Mouse (Mus musculus) heart, postnatal 0 days (tissue): ENCODE results near the gene Tbrg4. TPM values are rescaled to one million over a fixed set of nuclear protein-coding genes. Genes with fewer than 3 reads are reported as not detected.
A peak's percentile ranks its signal among the peaks of the same experiment; 100 is the strongest.

Source experiments
- ATAC-seq: fragments of 200-750 bp; cut with Nextera tagmentation; 2 replicates; pipeline ENCODE4 v1.8.0; 2017; ENCODE audit warnings: low read depth, moderate number of reproducible peaks, moderate library complexity; ENCODE audit not compliant: insufficient read depth
- DNase-seq: peaks from one replicate; pipeline ENCODE4 v3.0.0-alpha.2; 2016; ENCODE audit warnings: low spot score
- H3K27ac ChIP-seq: fragments of 300-500 bp; sonication (generic); 2 replicates; pipeline ENCODE4 v1.5.1; 2014; ENCODE audit warnings: low read depth, mild to moderate bottlenecking
- H3K27me3 ChIP-seq: fragments of 300-500 bp; sonication (generic); 2 replicates; pipeline ENCODE4 v1.6.1; 2014; ENCODE audit warnings: low read length, mixed read lengths; ENCODE audit not compliant: control insufficient read depth, insufficient read depth
- H3K36me3 ChIP-seq: fragments of 300-500 bp; sonication (generic); replicated peaks from 2 replicates; pipeline ENCODE4 v1.6.1; 2014; ENCODE audit warnings: low read length, mixed read lengths; ENCODE audit not compliant: control insufficient read depth, insufficient read depth
- H3K4me1 ChIP-seq: fragments of 300-500 bp; sonication (generic); 2 replicates; pipeline ENCODE4 v1.6.1; 2014; ENCODE audit warnings: antibody characterized with exemption; ENCODE audit not compliant: control insufficient read depth, insufficient read depth
- H3K4me2 ChIP-seq: fragments of 300-500 bp; sonication (generic); 2 replicates; pipeline ENCODE4 v1.6.1; 2014; ENCODE audit warnings: low read depth, mild to moderate bottlenecking, low read length, moderate library complexity
- H3K4me3 ChIP-seq: fragments of 300-500 bp; sonication (generic); 2 replicates; pipeline ENCODE4 v1.5.1; 2014; ENCODE audit warnings: low read depth, low read length
- H3K9ac ChIP-seq: fragments of 300-500 bp; sonication (generic); replicated peaks from 2 replicates; pipeline ENCODE4 v1.6.1; 2014; ENCODE audit warnings: low read depth, low read length, mixed read lengths
- H3K9me3 ChIP-seq: fragments of 300-500 bp; sonication (generic); replicated peaks from 2 replicates; pipeline ENCODE4 v1.6.1; 2016; ENCODE audit warnings: low read length; ENCODE audit not compliant: control insufficient read depth
- CTCF ChIP-seq: IDR thresholded peaks from 2 replicates; pipeline ENCODE4 v1.5.1; 2016; ENCODE audit warnings: antibody characterized with exemption, control low read depth, low read depth
- EP300 ChIP-seq: IDR thresholded peaks from 2 replicates; pipeline ENCODE4 v1.6.1; 2016; ENCODE audit warnings: antibody characterized with exemption, low read depth
- WGBS: fragments of 180-500 bp; shearing (Covaris S2); extraction: QIAGEN DNeasy Blood & Tissue Kit; methylation state at CpG from one replicate; pipeline ENCODE4 v1.1.7; 2014; 5-methylcytosine and 5-hydroxymethylcytosine counted together
- polyA plus RNA-seq: library from polyadenylated mRNA; unstranded; fragments of >200 nt; fragmentation: Nextera tagmentation; extraction: Ambion mirVana; gene quantifications from 2 replicates; pipeline ENCODE4 v1.2.1, GENCODE M21; 2015
- total RNA-seq: library from RNA; depleted of rRNA; stranded (reverse); fragments of >200 nt; gene quantifications from 2 replicates; pipeline ENCODE4 v1.2.3, GENCODE M21; 2014; ENCODE audit warnings: low replicate concordance

Gene Tbrg4
- total and polyA plus RNA-seq, 2 experiments from 2014 or later = 62.5 to 65.8 TPM

- TF ChIP-seq EP300 (no peak), CTCF (no peak)
- no peak overlapping the region for H3K27ac ChIP-seq
- ATAC-seq (no peak), DNase-seq (no peak)
- H3K27me3 ChIP-seq = no peaks in the 10 kb centered on the region
- H3K4me1 ChIP-seq = no peaks in the 10 kb centered on the region
- H3K4me2 ChIP-seq = no peak overlapping the region
- no peak overlapping the region for H3K9ac ChIP-seq
- 80% methylated on average over 12 of the region's 12 CpGs for WGBS
- H3K4me3 ChIP-seq = no peak overlapping the region
- H3K9me3 ChIP-seq = no peaks in the 10 kb centered on the region
- peaks cover 69% of the 10 kb centered on the region for H3K36me3 ChIP-seq
Observed at GRCm38 (mm10) chr11:6615250-6616205, 10.3 kb downstream of the Tbrg4 start.

DNA sequence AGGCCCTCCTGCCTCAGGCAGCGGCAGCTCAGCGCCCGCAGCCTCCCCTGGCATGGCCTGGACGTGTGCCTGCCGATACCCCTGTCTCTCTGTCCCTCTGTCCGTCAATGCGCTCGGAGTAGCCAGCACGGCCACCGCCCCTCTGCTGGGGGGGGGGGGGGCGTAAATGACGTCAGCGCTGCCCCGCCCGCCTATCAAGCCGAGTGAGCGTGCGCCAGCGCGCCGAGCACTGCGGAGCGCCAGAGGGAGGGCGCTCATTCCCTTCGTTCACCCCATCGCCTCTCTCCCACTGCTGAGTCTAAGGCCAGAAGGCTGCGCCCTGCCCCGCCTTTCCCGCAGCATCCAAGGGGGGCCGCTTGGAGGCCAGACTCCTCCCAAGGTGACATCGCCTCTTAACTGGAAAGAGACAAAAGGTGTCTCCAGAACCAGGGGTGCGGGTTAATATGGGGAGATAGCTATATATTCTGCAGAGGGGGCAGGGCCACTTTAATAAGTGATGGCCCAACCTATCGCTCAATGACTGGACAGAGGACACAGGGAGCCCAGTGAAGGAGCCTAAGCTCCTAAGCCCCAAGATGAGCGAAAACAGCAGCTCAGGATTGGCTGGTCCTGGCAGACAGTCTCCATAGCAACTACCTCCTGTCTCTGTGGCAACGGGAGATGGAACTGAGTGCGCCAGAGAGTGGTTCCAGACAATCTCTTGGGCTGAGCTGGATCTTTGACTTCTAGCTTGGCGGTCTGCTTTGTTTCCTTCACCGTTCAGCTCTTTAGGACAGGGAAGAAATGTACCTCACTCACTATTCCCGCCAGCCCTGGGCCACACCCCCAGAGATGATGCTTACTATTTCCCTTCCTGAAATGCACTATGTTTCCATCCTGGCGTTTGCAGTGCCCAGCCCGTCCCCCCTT, 20.1 kb downstream of the Tbrg4 start, which contains the start of gene Nacad:
Nacad (minus strand) TSS at position 563 of the 909 bp plus-strand sequence.
- TF ChIP-seq CTCF (no peak), EP300 (no peak)
- Histone ChIP-seq H3K4me2 (peak within 1 kb of the TSS; percentile 62), H3K4me1 (peaks cover 20% of the 10 kb centered on the region), H3K9ac (no peak within 1 kb of the TSS), H3K4me3 (peak within 1 kb of the TSS; percentile 39), H3K27me3 (peaks cover 35% of the 10 kb centered on the region), H3K9me3 (no peaks in the 10 kb centered on the region), H3K27ac (no peak within 1 kb of the TSS), H3K36me3 (peaks cover 2% of the 10 kb centered on the region)
- ATAC-seq = peak; percentile 12; the same call in 1 of the 2 replicates
- peak; percentile 7 for DNase-seq
- 8% methylated on average over 36 of the region's 41 CpGs for WGBS

DNA sequence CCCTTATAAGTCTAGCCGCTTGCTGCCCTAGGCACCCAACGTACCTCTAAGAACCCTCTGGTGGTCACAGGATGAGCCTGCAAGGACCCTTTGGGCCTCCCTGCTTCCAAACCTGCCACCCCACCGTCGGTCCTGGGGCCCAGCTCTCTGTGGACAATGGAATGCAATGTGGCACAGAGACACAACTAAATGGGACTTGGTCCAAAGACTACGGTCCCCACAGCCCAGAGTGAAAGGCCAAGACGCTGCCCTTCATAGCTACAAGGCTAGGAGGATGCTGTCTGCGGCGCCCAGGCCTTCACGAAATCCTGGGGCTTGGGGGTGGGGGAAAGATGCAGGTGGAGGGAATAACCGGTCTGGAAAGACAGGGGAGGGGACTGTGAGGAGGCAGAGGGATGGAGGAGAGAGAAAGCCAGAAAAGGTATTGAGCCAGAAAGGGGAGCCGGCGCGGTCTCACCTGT, 20.8 kb downstream of the Tbrg4 start:
- Histone ChIP-seq H3K4me1 (peaks cover 20% of the 10 kb centered on the region), H3K27me3 (peaks cover 37% of the 10 kb centered on the region), H3K36me3 (no peaks in the 10 kb centered on the region), H3K4me2 (peak overlapping the region; percentile 62), H3K4me3 (peak overlapping the region; percentile 39), H3K9ac (no peak overlapping the region), H3K27ac (no peak overlapping the region), H3K9me3 (no peaks in the 10 kb centered on the region)
- peak; percentile 2 for DNase-seq
- no peak for ATAC-seq
- WGBS = 15% methylated on average over 13 of the region's 13 CpGs
- TF ChIP-seq EP300 = no peak
- peak; percentile 28; the same call in 1 of the 2 replicates for TF ChIP-seq CTCF

DNA sequence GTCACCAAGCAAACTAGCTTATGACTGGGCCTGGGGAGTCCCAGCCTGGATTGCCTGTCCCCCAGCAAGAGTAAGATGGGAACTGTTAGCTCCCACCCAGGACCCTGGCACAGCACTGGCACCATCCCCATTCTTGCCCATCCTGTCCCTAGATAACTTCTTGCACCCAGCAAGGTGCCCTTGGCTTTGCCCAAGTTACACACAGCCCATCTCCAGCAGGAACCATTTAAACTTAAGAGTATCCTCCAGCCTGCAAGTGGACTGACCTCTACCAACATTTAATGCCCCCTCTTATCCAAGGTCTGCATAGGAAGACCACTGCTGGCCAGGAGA, 21.3 kb downstream of the Tbrg4 start:
- TF ChIP-seq CTCF (no peak), EP300 (no peak)
- Histone ChIP-seq H3K27me3 (peaks cover 37% of the 10 kb centered on the region), H3K27ac (no peak overlapping the region), H3K9me3 (no peaks in the 10 kb centered on the region), H3K36me3 (no peaks in the 10 kb centered on the region), H3K9ac (no peak overlapping the region), H3K4me3 (no peak overlapping the region), H3K4me1 (peaks cover 20% of the 10 kb centered on the region), H3K4me2 (peak overlapping the region; percentile 62)
- DNase-seq (no peak), ATAC-seq (no peak)

GRCm38 (mm10) chr11:6603887-6604603, 21.8 kb downstream of the Tbrg4 start:
- Histone ChIP-seq H3K4me2 (peak overlapping the region; percentile 37), H3K9me3 (no peaks in the 10 kb centered on the region), H3K36me3 (no peaks in the 10 kb centered on the region), H3K27me3 (peaks cover 37% of the 10 kb centered on the region), H3K4me1 (peaks cover 20% of the 10 kb centered on the region), H3K9ac (no peak overlapping the region), H3K27ac (no peak overlapping the region), H3K4me3 (no peak overlapping the region)
- no peak for TF ChIP-seq CTCF
- TF ChIP-seq EP300 = no peak
- DNase-seq = peak; percentile 70
- ATAC-seq = peak; percentile 78
- 10% methylated on average over 12 of the region's 12 CpGs for WGBS
